Mouse (Mus musculus) ES-E14 (cell line): ENCODE data around the gene 4931422A03Rik.

Experiments used
- CHD2 ChIP-seq: IDR thresholded peaks from 2 replicates; pipeline ENCODE4 v1.6.1; 2014; ENCODE audit warnings: mild to moderate bottlenecking, low read depth, low read length, inconsistent platforms
- HCFC1 ChIP-seq: IDR thresholded peaks from 2 replicates; pipeline ENCODE4 v1.6.1; 2012; ENCODE audit warnings: low read length, inconsistent platforms, borderline replicate concordance; ENCODE audit not compliant: insufficient read depth
- MAFK ChIP-seq: IDR thresholded peaks from 2 replicates; pipeline ENCODE4 v1.6.1; 2014; ENCODE audit warnings: mild to moderate bottlenecking, low read depth, low read length, inconsistent platforms; ENCODE audit not compliant: insufficient read depth
- ZC3H11A ChIP-seq: IDR thresholded peaks from 2 replicates; pipeline ENCODE4 v1.6.1; 2012; ENCODE audit warnings: low read depth, mild to moderate bottlenecking, inconsistent platforms, low read length, borderline replicate concordance
- ZNF384 ChIP-seq: IDR thresholded peaks from 2 replicates; pipeline ENCODE4 v1.6.1; 2012; ENCODE audit warnings: low read depth, low read length, inconsistent platforms

DNA sequence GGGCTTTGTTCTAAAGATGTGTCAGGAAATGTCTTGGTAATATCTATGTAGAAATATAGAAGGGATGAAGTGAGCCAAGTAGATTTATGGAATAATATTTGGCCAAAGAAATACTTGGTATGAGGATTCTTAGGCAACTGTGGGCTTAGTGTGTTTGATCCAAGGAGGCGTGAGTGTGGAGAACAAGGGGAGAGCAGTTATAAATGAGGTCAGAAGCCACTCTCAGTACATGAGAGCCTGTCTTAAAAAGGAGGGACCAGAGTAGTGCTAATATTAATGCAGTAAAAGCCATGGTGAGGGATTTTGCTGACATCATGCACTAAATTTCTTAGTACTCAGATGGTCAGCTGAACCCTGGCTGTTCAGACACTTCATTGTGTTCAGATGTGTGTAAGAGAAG lies 30.2 kb upstream of the 4931422A03Rik start:
- TF ChIP-seq ZNF384 (no peak), MAFK (no peak), CHD2 (no peak), ZC3H11A (no peak), HCFC1 (no peak)
